12 mouse cellular contexts compared by ENCODE assay signal in genomic region chr3:108830493-108830892, GRCm38 (mm10). TPM values are rescaled to one million over a fixed set of nuclear protein-coding genes. Genes with fewer than 3 reads are reported as not detected.
DNase-seq lines count a peak whose midpoint lies in the region; ATAC-seq lines count a peak whose summit lies in the region.
"Had no signal": no experiment of that assay in that cellular context is flagged by ENCODE, and none has a peak within 500 bp of the region (broad histone marks: within the 10 kb centered on the region; RNA-seq: fewer than 3 reads in every experiment).

No protein-coding gene starts in this region.

- H3K27ac ChIP-seq in heart, embryonic 14.5 days (replicated peaks in 1 of 2; ENCODE audit: control insufficient read depth in 1 of 2, insufficient read depth in 1 of 2, low read depth in 2 of 2, low read length in 2 of 2) = 0 out of 4 replicates have a peak overlapping the region, but pooled peaks of 1 of the 2 experiments have one; percentile 17
- no peak overlapping the region for H3K27ac ChIP-seq in midbrain, embryonic 16.5 days (ENCODE audit: low read length)
- H3K27ac ChIP-seq: hindbrain, embryonic 15.5 days; macrophage had no signal

- peaks cover 45% of the 10 kb centered on the region for H3K4me1 ChIP-seq in megakaryocyte, embryonic 14.5 days
- H3K4me1 ChIP-seq in heart, embryonic 14.5 days (ENCODE audit: control insufficient read depth in 2 of 2, insufficient read depth in 2 of 2, low read length in 2 of 2) = peaks cover 4 to 6% of the 10 kb centered on the region in 2 experiments; a peak in 3 of 4 replicates
- H3K4me1 ChIP-seq in midbrain, embryonic 16.5 days (ENCODE audit: control insufficient read depth, insufficient read depth, low read length) = no peaks in the 10 kb centered on the region
- H3K4me1 ChIP-seq: hindbrain, embryonic 15.5 days had no signal

- H3K27me3 ChIP-seq in megakaryocyte, embryonic 14.5 days (replicated peaks) = no peaks in the 10 kb centered on the region
- no peaks in the 10 kb centered on the region for H3K27me3 ChIP-seq in heart, embryonic 14.5 days (ENCODE audit: control insufficient read depth, insufficient read depth, low read length)
- H3K27me3 ChIP-seq in midbrain, embryonic 16.5 days (ENCODE audit: control insufficient read depth, insufficient read depth, low read depth, low read length) = no peaks in the 10 kb centered on the region
- H3K27me3 ChIP-seq: hindbrain, embryonic 15.5 days had no signal

- intact Hi-C loops in left cerebral cortex, postnatal 14 days (cut with DNase I) = no loop called here

- H3K4me3 ChIP-seq in megakaryocyte, embryonic 14.5 days (replicated peaks) = peak overlapping the region; percentile 9
- no peak overlapping the region for H3K4me3 ChIP-seq in heart, embryonic 14.5 days (ENCODE audit: control insufficient read depth in 1 of 2, insufficient read depth in 1 of 2, low read depth in 1 of 2, low read length in 2 of 2)
- H3K4me3 ChIP-seq in midbrain, embryonic 16.5 days (ENCODE audit: low read depth, low read length) = no peak overlapping the region
- H3K4me3 ChIP-seq: hindbrain, embryonic 15.5 days had no signal

- peaks cover 78% of the 10 kb centered on the region for H3K36me3 ChIP-seq in megakaryocyte, embryonic 14.5 days (replicated peaks; ENCODE audit: low read length)
- H3K36me3 ChIP-seq in heart, embryonic 14.5 days (ENCODE audit: control insufficient read depth, insufficient read depth, low read length) = peaks cover 17% of the 10 kb centered on the region
- no peaks in the 10 kb centered on the region for H3K36me3 ChIP-seq in midbrain, embryonic 16.5 days (ENCODE audit: control insufficient read depth, insufficient read depth, low read length)

- ATAC-seq in megakaryocyte, adult 5-6 weeks (ENCODE audit: poor library complexity, severe bottlenecking) = no peak
- no peak for ATAC-seq in heart, embryonic 14.5 days (ENCODE audit: insufficient number of reproducible peaks, insufficient read depth, low FRiP score, low read depth)
- no peak for ATAC-seq in midbrain, embryonic 16.5 days

- H3K9me3 ChIP-seq in megakaryocyte, embryonic 14.5 days = no peaks in the 10 kb centered on the region
- H3K9me3 ChIP-seq in heart, embryonic 14.5 days (ENCODE audit: control insufficient read depth, low read length) = no peaks in the 10 kb centered on the region
- no peaks in the 10 kb centered on the region for H3K9me3 ChIP-seq in midbrain, embryonic 16.5 days (replicated peaks; ENCODE audit: control insufficient read depth, low read length, poor library complexity, severe bottlenecking)
- H3K9me3 ChIP-seq: G1E; hindbrain, embryonic 15.5 days had no signal

- peak; percentile 80 to 85 for DNase-seq in kidney, postnatal 36 days
- DNase-seq in thymus, postnatal 25 days = peak; percentile 26
- DNase-seq in adrenal gland, postnatal 10 days = no peak
- no peak for DNase-seq in left cerebral cortex, postnatal 14 days (ENCODE audit: low spot score in 2 of 2)
- DNase-seq: retina, postnatal 1 day had no signal

- peak overlapping the region; percentile 28; the same call in 1 of the 2 replicates for H3K9ac ChIP-seq in heart, embryonic 14.5 days (ENCODE audit: low read length)
- H3K9ac ChIP-seq in midbrain, embryonic 16.5 days (ENCODE audit: low read depth, low read length) = no peak overlapping the region
- H3K9ac ChIP-seq: hindbrain, embryonic 15.5 days had no signal

- peak overlapping the region; percentile 36 for H3K4me2 ChIP-seq in heart, embryonic 14.5 days (ENCODE audit: low read length)
- no peak overlapping the region for H3K4me2 ChIP-seq in midbrain, embryonic 16.5 days (ENCODE audit: low read length)
- H3K4me2 ChIP-seq: hindbrain, embryonic 15.5 days had no signal

- 50% methylated on average over 11 of the region's 11 CpGs for WGBS in heart, embryonic 14.5 days
- 88% methylated on average over 11 of the region's 11 CpGs for WGBS in midbrain, embryonic 16.5 days

RNA-seq across cellular contexts. Expression of gene Stxbp3, which starts 9.8 kb away (rescaled TPM):
- 4.2 and 9.1 TPM in 2 replicates for polyA plus RNA-seq in megakaryocyte, embryonic 14.5 days (2012; ENCODE audit: insufficient read depth, low replicate concordance)
- 58.2 and 59.6 TPM in 2 replicates for total RNA-seq in megakaryocyte, adult 5-6 weeks (2015)
- 50.4 and 51.9 TPM in 2 replicates for total RNA-seq in megakaryocyte, adult 5-6 weeks (2017)
- 28.4 and 31.6 TPM in 2 replicates for polyA plus RNA-seq in heart, embryonic 14.5 days (2014; fragmentation: Nextera tagmentation; extraction: Ambion mirVana)
- total RNA-seq in adrenal gland, postnatal 10 days (2021) = 10 to 100 TPM; 40.2 to 46.6 TPM
- polyA plus RNA-seq in midbrain, embryonic 16.5 days (2015; fragmentation: Nextera tagmentation; extraction: Ambion mirVana) = 16.2 and 16.9 TPM in 2 replicates
- total RNA-seq in left cerebral cortex, postnatal 14 days (2021) = 10 to 100 TPM; 16.7 to 17.5 TPM

RNA-seq across cellular contexts. Expression of gene Fndc7, which starts 59.3 kb away (rescaled TPM):
- 0.04 TPM in 1 of 2 replicates, not detected in the other for polyA plus RNA-seq in megakaryocyte, embryonic 14.5 days (2012; ENCODE audit: insufficient read depth, low replicate concordance)
- total RNA-seq in megakaryocyte, adult 5-6 weeks (2015) = 0.07 TPM in 1 of 2 replicates, not detected in the other
- total RNA-seq in megakaryocyte, adult 5-6 weeks (2017) = 0.12 and 0.44 TPM in 2 replicates
- 0.05 and 0.20 TPM in 2 replicates for polyA plus RNA-seq in heart, embryonic 14.5 days (2014; fragmentation: Nextera tagmentation; extraction: Ambion mirVana)
- total RNA-seq in adrenal gland, postnatal 10 days (2021) = 1 to 10 TPM in 1 of 2 experiments, under 1 TPM in 1; 0.39 to 1.4 TPM
- 0.08 TPM in 1 of 2 replicates, not detected in the other for polyA plus RNA-seq in midbrain, embryonic 16.5 days (2015; fragmentation: Nextera tagmentation; extraction: Ambion mirVana)
- under 1 TPM in 1 of 2 experiments, not detected in 1; 0.11 TPM for total RNA-seq in left cerebral cortex, postnatal 14 days (2021)
- polyA plus RNA-seq: G1E had no signal

Comparison
In these comparisons a context has a peak if more than half of its experiments do, and no peak if none do; other contexts are left out.
1. DNase-seq: peak in kidney, postnatal 36 days (2 of 2) and thymus, postnatal 25 days (single experiment); none in adrenal gland, postnatal 10 days (single experiment) and left cerebral cortex, postnatal 14 days (0 of 2).